Mouse (Mus musculus): ENCODE data around the gene Vps37b. TPM values are rescaled to one million over a fixed set of nuclear protein-coding genes. Genes with fewer than 3 reads are reported as not detected.

Gene Vps37b
- polyA plus RNA-seq, 1 experiment from 2014 or later = 27.6 TPM

GRCm38 (mm10) chr5:123968468-123968867 lies 63.6 kb downstream of the Vps37b start:
- Histone ChIP-seq H3K36me3 (ENCODE audit: control insufficient read depth, insufficient read depth, low read length) (no peaks in the 10 kb centered on the region), H3K9ac (ENCODE audit: low read depth, low read length) (no peak overlapping the region), H3K9me3 (ENCODE audit: control insufficient read depth, low read length) (no peaks in the 10 kb centered on the region), H3K27ac (ENCODE audit: low read depth, low read length) (no peak overlapping the region), H3K27me3 (ENCODE audit: control insufficient read depth, insufficient read depth, low read length) (no peaks in the 10 kb centered on the region; the same call in 1 of the 2 replicates), H3K4me2 (replicated peaks; ENCODE audit: low read depth, low read length) (no peak overlapping the region), H3K4me1 (ENCODE audit: control insufficient read depth, insufficient read depth, low read length) (0 out of 2 replicates have a peak, but pooled peaks cover 2% of the 10 kb centered on the region), H3K4me3 (ENCODE audit: low read length) (no peak overlapping the region)
- ATAC-seq (ENCODE audit: low FRiP score, low TSS enrichment) = no peak
- 66% methylated on average over 5 of the region's 5 CpGs for WGBS

GRCm38 (mm10) chr5:123966759-123967158 lies 65.3 kb downstream of the Vps37b start:
- Histone ChIP-seq H3K4me3 (ENCODE audit: low read length) (no peak overlapping the region), H3K4me2 (replicated peaks; ENCODE audit: low read depth, low read length) (no peak overlapping the region), H3K4me1 (ENCODE audit: control insufficient read depth, insufficient read depth, low read length) (0 out of 2 replicates have a peak, but pooled peaks cover 2% of the 10 kb centered on the region), H3K36me3 (ENCODE audit: control insufficient read depth, insufficient read depth, low read length) (no peaks in the 10 kb centered on the region), H3K27ac (ENCODE audit: low read depth, low read length) (no peak overlapping the region), H3K27me3 (ENCODE audit: control insufficient read depth, insufficient read depth, low read length) (no peaks in the 10 kb centered on the region), H3K9me3 (ENCODE audit: control insufficient read depth, low read length) (no peaks in the 10 kb centered on the region), H3K9ac (ENCODE audit: low read depth, low read length) (no peak overlapping the region)
- 88% methylated on average over 2 of the region's 2 CpGs for WGBS
- no peak for ATAC-seq (ENCODE audit: low FRiP score, low TSS enrichment)

GRCm38 (mm10) chr5:123964208-123964607 lies 67.9 kb downstream of the Vps37b start:
- Histone ChIP-seq H3K27ac (ENCODE audit: low read depth, low read length) (no peak overlapping the region), H3K9ac (ENCODE audit: low read depth, low read length) (no peak overlapping the region), H3K36me3 (ENCODE audit: control insufficient read depth, insufficient read depth, low read length) (no peaks in the 10 kb centered on the region), H3K27me3 (ENCODE audit: control insufficient read depth, insufficient read depth, low read length) (no peaks in the 10 kb centered on the region), H3K4me3 (ENCODE audit: low read length) (no peak overlapping the region), H3K4me1 (ENCODE audit: control insufficient read depth, insufficient read depth, low read length) (0 out of 2 replicates have a peak, but pooled peaks cover 2% of the 10 kb centered on the region), H3K4me2 (replicated peaks; ENCODE audit: low read depth, low read length) (no peak overlapping the region), H3K9me3 (ENCODE audit: control insufficient read depth, low read length) (no peaks in the 10 kb centered on the region)
- no peak for ATAC-seq (ENCODE audit: low FRiP score, low TSS enrichment)
- WGBS = 92% methylated on average over 4 of the region's 4 CpGs

DNA sequence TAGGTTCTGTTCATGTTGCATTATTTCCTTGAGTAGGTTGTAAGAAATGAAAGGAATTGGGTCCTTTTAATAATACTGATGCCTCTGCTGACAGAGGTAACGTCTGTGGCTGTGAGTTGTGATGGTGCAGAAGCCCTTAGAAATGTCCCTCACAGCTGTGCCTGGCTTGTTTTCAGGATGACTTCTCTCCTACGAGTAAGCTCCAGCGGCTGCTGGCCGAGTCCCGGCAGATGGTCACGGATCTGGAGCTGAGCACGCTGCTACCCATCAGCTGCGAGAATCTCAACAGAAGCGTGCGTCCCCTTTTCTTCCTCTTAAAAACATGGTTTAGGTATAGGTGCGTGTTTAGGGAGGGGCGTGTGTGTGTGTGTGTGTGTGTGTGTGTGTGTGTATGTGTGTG lies 71.0 kb downstream of the Vps37b start:
- H3K36me3 ChIP-seq (ENCODE audit: control insufficient read depth, insufficient read depth, low read length) = no peaks in the 10 kb centered on the region
- H3K4me2 ChIP-seq (replicated peaks; ENCODE audit: low read depth, low read length) = no peak overlapping the region
- 86% methylated on average over 11 of the region's 12 CpGs for WGBS
- H3K9ac ChIP-seq (ENCODE audit: low read depth, low read length) = no peak overlapping the region
- no peak overlapping the region for H3K4me3 ChIP-seq (ENCODE audit: low read length)
- no peaks in the 10 kb centered on the region for H3K9me3 ChIP-seq (ENCODE audit: control insufficient read depth, low read length)
- no peaks in the 10 kb centered on the region for H3K4me1 ChIP-seq (ENCODE audit: control insufficient read depth, insufficient read depth, low read length)
- H3K27ac ChIP-seq (ENCODE audit: low read depth, low read length) = no peak overlapping the region
- H3K27me3 ChIP-seq (ENCODE audit: control insufficient read depth, insufficient read depth, low read length) = no peaks in the 10 kb centered on the region
- no peak for ATAC-seq (ENCODE audit: low FRiP score, low TSS enrichment)

DNA sequence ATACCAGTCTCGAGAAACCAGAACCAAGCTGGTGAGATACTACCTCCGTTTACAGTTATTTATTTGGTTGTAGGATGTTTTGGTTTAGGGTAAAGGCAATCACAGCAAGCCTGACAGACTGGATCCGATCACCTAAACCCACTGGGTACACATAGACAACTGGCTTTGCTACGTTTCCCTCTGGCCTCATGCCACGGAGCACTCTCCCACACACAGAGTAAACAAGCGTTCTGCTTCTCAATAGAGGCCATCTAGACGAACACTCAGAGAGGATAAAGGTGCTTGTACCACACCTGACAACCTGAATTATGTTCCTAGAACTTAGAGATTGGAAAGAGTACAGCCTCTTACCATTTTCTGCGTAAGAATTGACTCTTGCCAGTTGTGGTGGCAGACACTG lies 71.9 kb downstream of the Vps37b start:
- Histone ChIP-seq H3K4me2 (replicated peaks; ENCODE audit: low read depth, low read length) (no peak overlapping the region), H3K4me1 (ENCODE audit: control insufficient read depth, insufficient read depth, low read length) (no peaks in the 10 kb centered on the region), H3K9me3 (ENCODE audit: control insufficient read depth, low read length) (no peaks in the 10 kb centered on the region), H3K27ac (ENCODE audit: low read depth, low read length) (no peak overlapping the region), H3K9ac (ENCODE audit: low read depth, low read length) (no peak overlapping the region), H3K36me3 (ENCODE audit: control insufficient read depth, insufficient read depth, low read length) (no peaks in the 10 kb centered on the region), H3K4me3 (ENCODE audit: low read length) (no peak overlapping the region), H3K27me3 (ENCODE audit: control insufficient read depth, insufficient read depth, low read length) (no peaks in the 10 kb centered on the region)
- WGBS = 58% methylated on average over 8 of the region's 8 CpGs
- no peak for ATAC-seq (ENCODE audit: low FRiP score, low TSS enrichment)

DNA sequence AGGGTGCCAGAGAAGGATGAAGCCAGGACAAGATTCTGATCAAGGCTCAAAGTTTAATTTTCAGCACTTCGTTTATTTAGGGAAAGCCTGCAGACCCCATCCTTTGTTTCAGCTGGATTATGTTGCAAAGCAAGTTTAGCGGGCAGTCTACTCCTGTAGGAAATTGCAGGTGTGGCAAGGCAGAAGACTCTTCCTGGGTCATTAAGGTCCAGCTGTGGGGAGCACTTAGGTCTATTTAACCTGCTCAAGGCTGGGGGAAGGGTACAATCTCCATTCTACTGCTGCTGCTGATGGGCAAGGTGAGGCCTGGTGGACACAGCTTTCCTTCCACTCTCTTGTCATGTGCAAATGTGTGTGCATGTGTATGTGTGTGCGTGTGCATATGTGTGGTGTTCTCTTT lies 73.1 kb downstream of the Vps37b start:
- Histone ChIP-seq H3K9me3 (ENCODE audit: control insufficient read depth, low read length) (no peaks in the 10 kb centered on the region), H3K4me1 (ENCODE audit: control insufficient read depth, insufficient read depth, low read length) (no peaks in the 10 kb centered on the region), H3K36me3 (ENCODE audit: control insufficient read depth, insufficient read depth, low read length) (no peaks in the 10 kb centered on the region), H3K4me3 (ENCODE audit: low read length) (no peak overlapping the region), H3K27me3 (ENCODE audit: control insufficient read depth, insufficient read depth, low read length) (no peaks in the 10 kb centered on the region), H3K27ac (ENCODE audit: low read depth, low read length) (no peak overlapping the region), H3K9ac (ENCODE audit: low read depth, low read length) (no peak overlapping the region), H3K4me2 (replicated peaks; ENCODE audit: low read depth, low read length) (no peak overlapping the region)
- WGBS = 58% methylated on average over 3 of the region's 3 CpGs
- no peak for ATAC-seq (ENCODE audit: low FRiP score, low TSS enrichment)

DNA sequence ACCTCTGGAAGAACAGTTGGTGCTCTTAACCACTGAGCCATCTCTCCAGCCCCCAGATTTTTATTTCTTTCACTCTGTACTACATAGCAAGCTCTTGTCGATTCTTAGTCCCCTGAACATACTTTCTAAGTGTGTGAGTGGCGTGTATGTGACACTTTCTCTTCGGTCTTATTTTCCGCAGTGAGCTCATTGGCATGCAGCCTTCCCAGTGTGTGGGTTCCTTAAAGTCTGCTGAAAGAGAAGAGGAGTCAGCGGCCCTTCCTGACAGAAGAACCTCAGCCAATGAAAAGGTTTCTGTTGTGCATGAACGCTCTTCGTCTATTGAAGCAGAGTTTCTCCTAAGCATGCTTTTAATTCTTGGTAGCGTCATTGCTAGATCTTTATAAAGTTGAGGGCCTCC lies 74.9 kb downstream of the Vps37b start:
- Histone ChIP-seq H3K9me3 (ENCODE audit: control insufficient read depth, low read length) (no peaks in the 10 kb centered on the region), H3K9ac (ENCODE audit: low read depth, low read length) (no peak overlapping the region), H3K4me2 (replicated peaks; ENCODE audit: low read depth, low read length) (no peak overlapping the region), H3K27me3 (ENCODE audit: control insufficient read depth, insufficient read depth, low read length) (no peaks in the 10 kb centered on the region), H3K4me3 (ENCODE audit: low read length) (no peak overlapping the region), H3K36me3 (ENCODE audit: control insufficient read depth, insufficient read depth, low read length) (no peaks in the 10 kb centered on the region), H3K4me1 (ENCODE audit: control insufficient read depth, insufficient read depth, low read length) (no peaks in the 10 kb centered on the region), H3K27ac (ENCODE audit: low read depth, low read length) (no peak overlapping the region)
- 93% methylated on average over 8 of the region's 8 CpGs for WGBS
- no peak for ATAC-seq (ENCODE audit: low FRiP score, low TSS enrichment)

Small RNA genes lying within 50 kb of the gene (microRNA-seq; reads per million reads assigned to microRNA genes)
- gene Mir7032 = not detected

Other genes starting within 250 kb of the Vps37b start
- gene Hcar2, start 166.8 kb downstream of the Vps37b start, polyA plus RNA-seq (2014; fragmentation: Nextera tagmentation; extraction: Ambion mirVana) = not detected in 2 replicates
- 1.0 and 1.4 TPM in 2 replicates for gene Hcar1, start 152.2 kb downstream of the Vps37b start, polyA plus RNA-seq (2014; fragmentation: Nextera tagmentation; extraction: Ambion mirVana)
- gene Denr, start 125.1 kb downstream of the Vps37b start, polyA plus RNA-seq (2014; fragmentation: Nextera tagmentation; extraction: Ambion mirVana) = 135 and 171 TPM in 2 replicates
- gene Gm43518, start 104.9 kb downstream of the Vps37b start, polyA plus RNA-seq (2014; fragmentation: Nextera tagmentation; extraction: Ambion mirVana) = 0.89 and 3.8 TPM in 2 replicates
- 6.2 and 7.3 TPM in 2 replicates for gene Ccdc62, start 101.6 kb downstream of the Vps37b start, polyA plus RNA-seq (2014; fragmentation: Nextera tagmentation; extraction: Ambion mirVana)
- 11.0 and 13.0 TPM in 2 replicates for gene Hip1r, start 58.6 kb downstream of the Vps37b start, polyA plus RNA-seq (2014; fragmentation: Nextera tagmentation; extraction: Ambion mirVana)
- gene Abcb9, start 63.5 kb upstream of the Vps37b start, polyA plus RNA-seq (2014; fragmentation: Nextera tagmentation; extraction: Ambion mirVana) = 0.44 and 0.97 TPM in 2 replicates
- 12.2 and 15.3 TPM in 2 replicates for gene Ogfod2, start 80.0 kb upstream of the Vps37b start, polyA plus RNA-seq (2014; fragmentation: Nextera tagmentation; extraction: Ambion mirVana)
- gene Arl6ip4, start 83.8 kb upstream of the Vps37b start, polyA plus RNA-seq (2014; fragmentation: Nextera tagmentation; extraction: Ambion mirVana) = 105 and 114 TPM in 2 replicates
- gene Pitpnm2, start 217.5 kb upstream of the Vps37b start, polyA plus RNA-seq (2014; fragmentation: Nextera tagmentation; extraction: Ambion mirVana) = 5.1 and 7.0 TPM in 2 replicates

All from kidney, embryonic 14.5 days (tissue).